Mouse (Mus musculus) ovary, postnatal 14 days (tissue): Measurements from ENCODE around the gene P3h3.
"Not testable (repeated sequence)": the region's sequence is repeated elsewhere in the genome, so short reads cannot be mapped to it uniquely, and the experiment has no call there.

Experiments used
- DNase-seq: peaks from one replicate; pipeline ENCODE4 v3.0.0; 2022; ENCODE audit warnings: low spot score

Gene P3h3

DNA sequence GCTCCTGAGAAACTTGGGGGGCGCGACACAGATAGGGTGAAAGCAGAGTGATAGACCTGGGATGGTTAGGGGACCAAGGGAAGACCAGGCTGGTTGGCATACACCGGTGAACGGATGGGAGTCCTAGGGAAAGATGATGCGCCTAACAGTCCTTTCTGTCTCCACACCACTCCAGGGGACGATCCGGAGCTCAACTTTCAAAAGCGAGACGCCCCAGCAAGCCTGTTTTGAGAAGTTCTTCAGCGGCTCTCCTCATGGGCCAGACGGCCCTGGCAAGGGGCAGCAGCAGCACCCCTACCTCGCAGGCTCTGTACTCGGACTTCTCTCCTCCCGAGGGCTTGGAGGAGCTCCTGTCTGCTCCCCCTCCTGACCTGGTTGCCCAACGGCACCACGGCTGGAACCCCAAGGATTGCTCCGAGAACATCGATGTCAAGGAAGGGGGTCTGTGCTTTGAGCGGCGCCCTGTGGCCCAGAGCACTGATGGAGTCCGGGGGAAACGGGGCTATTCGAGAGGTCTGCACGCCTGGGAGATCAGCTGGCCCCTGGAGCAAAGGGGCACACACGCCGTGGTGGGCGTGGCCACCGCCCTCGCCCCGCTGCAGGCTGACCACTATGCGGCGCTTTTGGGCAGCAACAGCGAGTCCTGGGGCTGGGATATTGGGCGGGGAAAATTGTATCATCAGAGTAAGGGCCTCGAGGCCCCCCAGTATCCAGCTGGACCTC, 48.3 kb downstream of the P3h3 start:
- peak; percentile 78 for DNase-seq

DNA sequence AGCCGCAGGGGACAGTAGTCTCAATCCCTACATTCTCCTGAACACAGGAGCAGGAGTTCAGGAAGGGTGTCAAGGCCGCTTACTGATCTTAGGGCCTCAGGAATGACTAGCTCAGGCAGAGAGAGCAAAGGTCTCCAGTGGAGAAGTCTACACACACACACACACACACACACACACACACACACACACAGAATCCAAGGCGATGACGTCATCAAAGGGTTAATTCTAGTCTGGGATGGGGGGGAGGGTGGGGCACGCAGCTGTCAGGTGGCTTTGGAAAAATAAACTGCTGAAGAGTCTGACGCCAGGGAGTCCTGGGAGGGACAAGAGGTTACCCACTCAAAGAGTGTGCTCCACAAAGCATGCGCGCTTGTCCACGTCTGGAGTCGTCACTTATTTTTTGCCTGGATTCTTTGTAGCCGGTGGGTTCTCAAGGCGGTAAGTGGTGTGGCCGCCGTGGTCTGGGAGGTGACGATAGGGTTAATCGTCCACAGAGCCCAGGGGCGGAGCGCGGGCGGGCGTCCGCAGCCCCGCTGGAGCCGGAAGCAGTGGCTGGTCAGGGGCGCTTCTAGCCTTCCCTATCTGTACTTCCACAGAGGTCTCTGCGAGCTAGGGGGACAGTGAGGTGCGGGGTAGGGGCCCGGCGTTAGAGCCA, 49.1 kb downstream of the P3h3 start, which contains the start of gene Spsb2:
Spsb2 (plus strand) TSS at position 304 of the 655 bp plus-strand sequence.
- DNase-seq, result peak; percentile 70

DNA sequence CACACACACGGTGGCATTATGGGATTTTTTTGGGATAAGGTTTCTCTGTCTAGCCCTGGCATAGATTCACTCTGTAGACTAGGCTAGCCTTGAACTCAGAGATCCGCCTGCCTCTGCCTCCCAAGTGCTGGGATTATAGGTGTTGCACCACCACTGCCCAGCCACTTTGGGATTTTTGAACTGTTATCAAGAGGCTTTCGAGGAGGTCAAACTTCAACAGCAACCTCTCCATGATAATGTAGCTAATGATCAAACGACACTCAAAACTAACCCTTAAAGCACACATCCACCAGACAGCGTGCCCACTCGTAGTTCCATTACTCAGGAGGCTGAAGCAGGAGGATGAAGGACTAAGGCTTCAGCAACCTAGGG, 49.6 kb downstream of the P3h3 start:
- DNase-seq, result no peak

DNA sequence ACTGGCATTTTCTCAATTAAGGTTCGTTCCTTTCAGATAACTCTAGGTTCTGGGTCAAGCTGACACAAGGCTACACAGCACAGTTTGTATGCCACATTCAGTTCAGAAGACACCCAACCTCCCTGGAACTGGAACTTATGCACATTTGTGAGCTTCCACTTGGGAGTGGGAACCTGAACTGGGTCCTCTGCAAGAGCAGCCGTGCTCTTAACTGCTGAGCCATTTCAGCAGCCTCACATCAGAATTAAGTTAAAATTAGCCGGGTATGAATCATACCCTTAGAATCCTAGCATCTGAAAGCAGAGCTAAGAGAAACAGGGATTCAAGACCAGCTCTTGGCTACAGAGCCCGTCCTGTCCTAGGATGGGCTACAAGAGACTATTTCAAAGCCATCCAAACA, 50.2 kb downstream of the P3h3 start:
- DNase-seq, result no peak

DNA sequence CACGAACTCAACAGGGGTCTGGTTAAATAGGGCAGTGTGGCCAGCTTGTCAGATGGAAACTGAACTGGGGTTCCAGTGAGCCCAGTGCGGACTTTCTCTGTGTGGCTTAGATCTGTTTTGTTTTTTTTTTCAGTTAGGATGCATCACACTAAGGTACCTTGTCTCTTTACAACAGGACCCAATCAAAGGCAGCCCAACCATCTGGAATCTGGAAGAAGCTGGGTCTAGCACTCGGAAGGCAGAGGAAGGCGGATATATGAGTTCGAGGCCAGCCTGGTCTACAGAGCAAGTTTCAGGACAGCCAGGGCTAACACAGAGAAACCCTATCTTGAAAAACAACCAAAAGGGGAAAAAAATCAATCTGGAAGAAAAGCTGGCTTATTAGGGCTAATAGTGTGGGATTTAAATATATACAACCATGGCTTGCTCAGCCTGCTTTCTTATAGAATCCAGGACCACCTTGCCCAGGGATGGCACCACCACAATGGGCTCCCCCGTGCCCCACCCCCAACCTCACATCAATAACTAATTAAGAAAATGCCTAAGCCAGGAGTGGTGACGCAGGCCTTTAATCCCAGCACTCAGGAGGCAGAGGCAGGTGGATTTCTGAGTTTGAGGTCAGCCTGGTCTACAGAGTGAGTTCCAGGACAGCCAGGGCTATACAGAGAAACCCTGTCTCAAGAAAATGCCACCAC, 51.0 kb downstream of the P3h3 start:
- no peak for DNase-seq

DNA sequence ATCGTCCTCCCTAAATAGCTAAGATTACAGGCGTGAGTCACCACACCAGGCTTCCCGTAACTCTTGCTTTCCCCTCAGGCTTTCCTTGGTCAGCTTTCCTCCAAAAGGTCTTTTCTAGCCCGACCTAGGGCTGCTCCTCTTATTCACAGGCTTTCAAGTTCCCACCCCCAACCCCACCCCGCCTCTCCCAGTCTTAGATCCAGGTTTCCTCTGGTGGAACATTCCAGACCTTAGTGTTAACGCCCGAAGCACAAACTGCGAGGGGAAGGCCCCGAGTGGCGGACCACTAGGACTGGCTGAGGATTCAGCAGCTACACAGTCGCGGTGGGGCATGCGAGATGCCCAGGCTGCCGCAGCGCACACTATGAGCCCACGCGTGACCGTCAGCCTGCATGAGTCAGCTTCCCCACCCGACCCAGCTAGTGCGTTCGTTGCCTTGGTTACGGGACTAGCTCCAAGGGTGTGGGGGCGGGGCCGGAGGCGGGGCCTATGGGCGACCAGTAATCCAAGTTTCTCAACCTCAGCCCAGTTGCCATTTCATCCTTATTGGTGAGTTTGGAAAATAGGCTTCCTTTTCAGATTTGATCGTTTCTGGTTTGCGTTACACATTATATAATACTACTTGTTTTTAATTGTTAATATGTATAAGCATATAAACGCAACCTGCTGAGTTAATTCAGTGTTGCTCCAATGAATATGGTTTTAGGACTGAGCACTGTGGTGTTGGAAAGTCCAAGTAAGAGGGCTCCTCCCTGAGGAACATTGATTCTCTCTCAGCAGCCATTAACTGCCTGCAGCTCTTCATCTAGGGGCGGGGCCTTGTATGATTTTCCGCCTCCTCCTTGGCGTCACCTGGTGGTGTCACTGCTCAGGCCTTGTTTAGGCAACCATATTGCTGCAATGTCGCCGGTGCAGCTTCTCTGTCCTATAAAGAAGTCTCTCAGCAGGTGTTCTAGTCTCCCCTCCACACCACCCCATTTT, 51.9 kb downstream of the P3h3 start:
- peak; percentile 92 for DNase-seq

GRCm38 (mm10) chr6:124804341-124804740, 53.2 kb downstream of the P3h3 start:
- DNase-seq, result no peak

GRCm38 (mm10) chr6:124803691-124804090, 53.9 kb downstream of the P3h3 start:
- DNase-seq, result not testable (repeated sequence)

- no peak for DNase-seq
Measured at GRCm38 (mm10) chr6:124803061-124803460, 54.5 kb downstream of the P3h3 start.

GRCm38 (mm10) chr6:124802400-124802799, 55.2 kb downstream of the P3h3 start:
- DNase-seq, result not testable (repeated sequence)

- no peak for DNase-seq
Measured at GRCm38 (mm10) chr6:124796200-124796599, 61.4 kb downstream of the P3h3 start.

- no peak for DNase-seq
Measured at GRCm38 (mm10) chr6:124795781-124796180, 61.8 kb downstream of the P3h3 start.

DNA sequence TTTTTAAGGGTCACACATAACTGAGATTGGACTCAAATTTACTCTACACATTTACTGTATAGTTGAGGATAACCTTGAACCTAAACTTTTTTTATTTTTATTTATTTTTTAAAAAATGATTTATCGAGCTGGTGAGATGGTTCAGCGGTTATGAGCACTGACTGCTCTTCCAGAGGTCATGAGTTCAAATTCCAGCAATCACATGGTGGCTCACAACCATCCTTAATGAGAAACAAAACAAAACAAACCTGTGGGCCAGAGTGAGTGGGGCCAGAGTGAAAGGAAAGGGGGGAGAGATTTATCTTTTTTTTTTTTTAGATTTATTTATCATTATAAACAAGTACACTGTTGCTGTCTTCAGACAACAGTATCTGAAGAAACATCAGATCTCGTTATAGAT, 65.6 kb downstream of the P3h3 start:
- DNase-seq, result no peak
